Mouse (Mus musculus) neural tube, embryonic 14.5 days (tissue): ENCODE data around the gene Cbarp. TPM values are rescaled to one million over a fixed set of nuclear protein-coding genes. Genes with fewer than 3 reads are reported as not detected.

Experiments used
- ATAC-seq: fragments of 200-750 bp; cut with Nextera tagmentation; 2 replicates; pipeline ENCODE4 v1.8.0; 2017; ENCODE audit warnings: low read depth, mild to moderate bottlenecking, moderate TSS enrichment, moderate library complexity
- H3K27ac ChIP-seq: fragments of 300-500 bp; sonication (generic); 2 replicates; pipeline ENCODE4 v1.5.1; 2014; ENCODE audit warnings: low read depth, mild to moderate bottlenecking, control low read depth, low read length, moderate library complexity, mixed read lengths
- H3K27me3 ChIP-seq: fragments of 300-500 bp; sonication (generic); 2 replicates; pipeline ENCODE4 v1.6.1; 2014; ENCODE audit warnings: low read length; ENCODE audit not compliant: control insufficient read depth, insufficient read depth
- H3K36me3 ChIP-seq: fragments of 300-500 bp; sonication (generic); 2 replicates; pipeline ENCODE4 v1.6.1; 2014; ENCODE audit warnings: low read length, mixed read lengths; ENCODE audit not compliant: control insufficient read depth, insufficient read depth
- H3K4me1 ChIP-seq: fragments of 300-500 bp; sonication (generic); 2 replicates; pipeline ENCODE4 v1.6.1; 2014; ENCODE audit warnings: low read length; ENCODE audit not compliant: control insufficient read depth, insufficient read depth
- H3K4me2 ChIP-seq: fragments of 300-500 bp; sonication (generic); 2 replicates; pipeline ENCODE4 v1.6.1; 2014; ENCODE audit warnings: mild to moderate bottlenecking, low read depth, low read length, control low read depth
- H3K4me3 ChIP-seq: fragments of 300-500 bp; sonication (generic); 2 replicates; pipeline ENCODE4 v1.5.1; 2014; ENCODE audit warnings: low read depth, low read length, control low read depth, mixed read lengths
- H3K9ac ChIP-seq: fragments of 300-500 bp; sonication (generic); replicated peaks from 2 replicates; pipeline ENCODE4 v1.6.1; 2014; ENCODE audit warnings: low read depth, mild to moderate bottlenecking, control low read depth, low read length, mixed read lengths
- H3K9me3 ChIP-seq: fragments of 300-500 bp; sonication (generic); 2 replicates; pipeline ENCODE4 v1.6.1; 2016; ENCODE audit warnings: low read length; ENCODE audit not compliant: control insufficient read depth
- WGBS: fragments of 180-500 bp; shearing (Covaris S2); extraction: QIAGEN DNeasy Blood & Tissue Kit; methylation state at CpG from one replicate; pipeline ENCODE4 v1.1.7; 2014; 5-methylcytosine and 5-hydroxymethylcytosine counted together
- polyA plus RNA-seq: library from polyadenylated mRNA; unstranded; fragments of >200 nt; fragmentation: Nextera tagmentation; extraction: Ambion mirVana; gene quantifications from 2 replicates; pipeline ENCODE4 v1.2.1, GENCODE M21; 2014

Cbarp gene
- polyA plus RNA-seq, 1 experiment from 2014 or later = 101 TPM

DNA sequence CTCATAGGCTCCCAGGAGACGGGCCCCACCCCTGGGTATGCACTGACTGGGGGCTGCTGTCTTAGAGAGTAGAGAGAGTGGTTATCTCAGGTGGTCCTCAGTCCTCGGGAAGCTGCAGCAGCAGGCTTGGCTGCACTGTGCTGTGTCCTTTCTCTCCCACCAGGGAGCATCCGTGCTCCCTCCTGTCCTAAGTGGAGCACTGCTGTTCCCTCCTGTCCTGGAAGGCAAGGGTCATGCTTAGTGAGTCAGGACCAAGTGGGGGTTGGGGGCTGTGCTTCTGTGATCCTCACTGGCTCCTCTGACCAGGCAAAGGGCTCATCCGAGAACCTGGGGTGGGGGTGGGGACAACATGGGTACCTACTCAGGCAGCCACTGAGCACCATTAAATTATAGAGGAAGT lies 51.5 kb downstream of the Cbarp start:
- Histone ChIP-seq H3K27ac (no peak overlapping the region), H3K4me2 (no peak overlapping the region), H3K9ac (no peak overlapping the region), H3K4me3 (no peak overlapping the region), H3K27me3 (no peaks in the 10 kb centered on the region), H3K36me3 (0 out of 2 replicates have a peak, but pooled peaks cover 3% of the 10 kb centered on the region), H3K4me1 (no peaks in the 10 kb centered on the region), H3K9me3 (no peaks in the 10 kb centered on the region)
- ATAC-seq = no peak
- 52% methylated on average over 4 of the region's 4 CpGs for WGBS

DNA sequence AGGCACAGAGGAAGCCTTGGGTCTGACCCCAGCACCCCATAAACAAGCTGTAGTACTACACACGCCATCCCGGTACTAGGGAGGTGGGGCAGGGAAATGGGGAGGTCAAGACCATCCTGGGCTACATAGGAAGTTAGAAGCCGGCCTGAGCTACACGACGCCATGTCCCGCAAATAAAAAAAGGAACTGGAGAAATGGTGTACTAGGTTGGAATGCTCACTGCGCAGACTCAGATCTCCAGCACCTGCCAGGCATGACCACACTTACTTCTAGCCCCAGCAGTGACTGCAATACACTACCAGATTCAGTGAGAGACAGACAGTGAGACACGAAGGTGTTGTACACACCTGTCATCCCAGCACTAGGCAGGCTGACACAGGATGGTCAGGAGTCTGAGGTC lies 53.2 kb downstream of the Cbarp start:
- Histone ChIP-seq H3K4me3 (no peak overlapping the region), H3K27ac (no peak overlapping the region), H3K4me2 (no peak overlapping the region), H3K4me1 (no peaks in the 10 kb centered on the region), H3K27me3 (no peaks in the 10 kb centered on the region), H3K9ac (no peak overlapping the region), H3K36me3 (peaks cover 5% of the 10 kb centered on the region; the same call in 1 of the 2 replicates), H3K9me3 (no peaks in the 10 kb centered on the region)
- ATAC-seq = no peak
- 91% methylated on average over 8 of the region's 8 CpGs for WGBS

DNA sequence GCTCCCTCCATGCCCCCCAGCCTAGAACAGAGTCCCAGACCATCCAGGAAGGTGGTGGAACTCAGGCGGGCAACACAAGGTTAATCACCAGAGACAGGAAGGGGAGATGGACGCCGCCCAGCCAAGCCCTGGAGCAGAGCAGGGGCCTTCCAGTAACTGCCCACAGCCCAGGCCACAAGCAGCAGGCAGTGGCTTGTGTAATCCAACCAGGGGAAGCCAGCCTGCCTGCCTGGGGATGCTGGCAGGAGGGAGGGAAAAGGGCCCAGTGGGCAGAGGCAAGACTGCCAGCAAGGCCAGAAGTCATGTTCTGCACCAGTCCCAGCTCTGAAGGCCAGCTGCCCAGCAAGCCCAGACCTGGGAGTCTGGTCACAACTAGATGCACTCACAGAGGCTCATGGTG lies 53.8 kb downstream of the Cbarp start:
- H3K9ac ChIP-seq = no peak overlapping the region
- no peaks in the 10 kb centered on the region for H3K9me3 ChIP-seq
- 78% methylated on average over 3 of the region's 3 CpGs for WGBS
- no peak overlapping the region for H3K4me3 ChIP-seq
- H3K4me1 ChIP-seq = no peaks in the 10 kb centered on the region
- H3K4me2 ChIP-seq = no peak overlapping the region
- no peaks in the 10 kb centered on the region for H3K27me3 ChIP-seq
- peaks cover 11% of the 10 kb centered on the region for H3K36me3 ChIP-seq
- H3K27ac ChIP-seq = no peak overlapping the region
- ATAC-seq = no peak

DNA sequence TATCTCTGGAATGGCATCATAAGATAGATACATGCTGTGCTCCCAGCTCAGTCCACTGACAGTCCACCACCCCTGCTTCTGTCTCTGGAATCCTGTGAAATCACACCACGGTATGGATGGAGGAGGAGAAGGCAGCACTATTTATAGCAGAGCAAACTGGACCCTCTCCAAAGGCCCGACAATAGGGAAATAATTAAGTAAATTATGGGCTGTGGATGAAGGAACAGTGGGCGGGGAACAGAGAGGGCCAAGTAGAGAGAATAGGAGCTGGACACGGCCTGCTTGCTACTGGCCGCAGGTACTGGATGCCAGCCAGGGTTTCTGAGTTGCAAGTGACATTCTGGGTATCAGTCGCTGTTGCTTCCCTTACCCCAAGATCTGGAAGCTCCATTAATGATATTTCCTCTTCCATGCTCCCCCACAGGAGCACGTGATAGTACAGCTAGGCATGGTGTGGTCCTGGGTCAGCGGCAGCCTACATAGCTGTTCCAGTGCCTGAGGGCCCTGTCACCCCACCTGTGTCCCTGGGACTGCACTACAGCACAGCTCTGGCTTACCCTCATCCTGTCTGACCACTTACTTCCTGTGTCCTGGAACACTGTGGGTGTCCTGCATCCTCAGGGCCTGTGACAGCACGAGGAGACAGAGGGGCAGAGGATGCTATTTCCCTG lies 55.7 kb downstream of the Cbarp start:
- H3K4me3 ChIP-seq = no peak overlapping the region
- no peaks in the 10 kb centered on the region for H3K27me3 ChIP-seq
- no peaks in the 10 kb centered on the region for H3K9me3 ChIP-seq
- H3K27ac ChIP-seq = no peak overlapping the region
- 70% methylated on average over 9 of the region's 9 CpGs for WGBS
- peak; percentile 34; the same call in 1 of the 2 replicates for ATAC-seq
- H3K36me3 ChIP-seq = peaks cover 21% of the 10 kb centered on the region
- no peaks in the 10 kb centered on the region for H3K4me1 ChIP-seq
- H3K9ac ChIP-seq = no peak overlapping the region
- H3K4me2 ChIP-seq = no peak overlapping the region

DNA sequence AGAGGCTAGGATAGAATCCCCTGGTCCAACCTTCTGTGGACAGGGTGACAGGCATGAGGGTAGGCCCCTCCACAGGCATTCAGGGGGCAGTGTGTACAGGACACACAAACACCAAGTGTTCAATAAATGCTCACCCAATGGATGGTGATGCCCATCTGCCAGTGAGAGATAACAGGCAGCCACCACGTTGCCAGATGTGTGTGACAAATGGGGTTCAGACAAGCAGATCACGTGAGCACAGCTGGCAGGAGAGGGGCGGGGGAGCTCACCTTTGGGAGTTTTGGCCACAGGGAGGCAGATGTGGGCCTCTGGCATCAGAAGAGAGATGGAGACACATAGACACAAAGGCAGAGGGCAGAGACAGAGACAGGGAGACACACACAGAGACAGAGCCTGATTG lies 59.6 kb downstream of the Cbarp start:
- Histone ChIP-seq H3K27ac (no peak overlapping the region), H3K27me3 (no peaks in the 10 kb centered on the region), H3K4me1 (no peaks in the 10 kb centered on the region), H3K4me3 (no peak overlapping the region), H3K4me2 (no peak overlapping the region), H3K9me3 (no peaks in the 10 kb centered on the region), H3K36me3 (peaks cover 26% of the 10 kb centered on the region), H3K9ac (no peak overlapping the region)
- no peak for ATAC-seq
- 94% methylated on average over 3 of the region's 3 CpGs for WGBS

Other genes with a start within 250 kb of the Cbarp start
- gene Cfd, start 250.0 kb downstream of the Cbarp start, polyA plus RNA-seq = not detected in 2 replicates
- gene Med16, start 231.9 kb downstream of the Cbarp start, polyA plus RNA-seq = 33.2 and 38.7 TPM in 2 replicates
- gene Gm26602, start 230.0 kb downstream of the Cbarp start, polyA plus RNA-seq = 5.9 and 9.1 TPM in 2 replicates
- gene Kiss1r, start 223.9 kb downstream of the Cbarp start, polyA plus RNA-seq = 2.2 and 2.3 TPM in 2 replicates
- 253 and 265 TPM in 2 replicates for gene R3hdm4, start 219.6 kb downstream of the Cbarp start, polyA plus RNA-seq
- 3.3 and 5.1 TPM in 2 replicates for gene Arid3a, start 213.8 kb downstream of the Cbarp start, polyA plus RNA-seq
- 87.0 and 103 TPM in 2 replicates for gene Wdr18, start 180.7 kb downstream of the Cbarp start, polyA plus RNA-seq
- 0.43 and 0.61 TPM in 2 replicates for gene Grin3b, start 170.1 kb downstream of the Cbarp start, polyA plus RNA-seq
- 19.2 and 21.1 TPM in 2 replicates for gene Tmem259, start 156.5 kb downstream of the Cbarp start, polyA plus RNA-seq
- 9.9 and 40.0 TPM in 2 replicates for gene Cnn2, start 152.3 kb downstream of the Cbarp start, polyA plus RNA-seq
- gene Abca7, start 144.3 kb downstream of the Cbarp start, polyA plus RNA-seq = 4.3 and 6.7 TPM in 2 replicates
- 0.83 and 1.8 TPM in 2 replicates for gene Arhgap45, start 124.2 kb downstream of the Cbarp start, polyA plus RNA-seq
- 138 and 145 TPM in 2 replicates for gene Polr2e, start 101.0 kb downstream of the Cbarp start, polyA plus RNA-seq
- gene Gpx4, start 93.7 kb downstream of the Cbarp start, polyA plus RNA-seq = 512 and 546 TPM in 2 replicates
- gene Sbno2, start 35.3 kb downstream of the Cbarp start, polyA plus RNA-seq = 12.9 and 13.3 TPM in 2 replicates
- gene Stk11, start 25.0 kb downstream of the Cbarp start, polyA plus RNA-seq = 21.3 and 26.0 TPM in 2 replicates
- gene Atp5d, start 2.2 kb downstream of the Cbarp start, polyA plus RNA-seq = 472 and 519 TPM in 2 replicates
- gene Midn, start 7.4 kb upstream of the Cbarp start, polyA plus RNA-seq = 38.8 and 39.8 TPM in 2 replicates
- gene Cirbp, start 25.1 kb upstream of the Cbarp start, polyA plus RNA-seq = 249 and 286 TPM in 2 replicates
- gene 1600002K03Rik, start 32.1 kb upstream of the Cbarp start, polyA plus RNA-seq = 6.4 and 7.8 TPM in 2 replicates
- 24.0 and 25.9 TPM in 2 replicates for gene Efna2, start 38.6 kb upstream of the Cbarp start, polyA plus RNA-seq
- gene Mum1, start 85.6 kb upstream of the Cbarp start, polyA plus RNA-seq = 35.0 and 37.4 TPM in 2 replicates
- gene Ndufs7, start 108.3 kb upstream of the Cbarp start, polyA plus RNA-seq = 309 and 366 TPM in 2 replicates
- gene Gamt, start 120.2 kb upstream of the Cbarp start, polyA plus RNA-seq = 18.6 and 25.8 TPM in 2 replicates
- 37.5 and 39.8 TPM in 2 replicates for gene Dazap1, start 120.7 kb upstream of the Cbarp start, polyA plus RNA-seq
- 537 and 599 TPM in 2 replicates for gene Rps15, start 151.6 kb upstream of the Cbarp start, polyA plus RNA-seq
- 169 and 231 TPM in 2 replicates for gene Apc2, start 155.1 kb upstream of the Cbarp start, polyA plus RNA-seq
- gene 2310011J03Rik, start 179.7 kb upstream of the Cbarp start, polyA plus RNA-seq = 21.3 and 23.8 TPM in 2 replicates
- gene Pcsk4, start 188.7 kb upstream of the Cbarp start, polyA plus RNA-seq = 4.9 and 5.1 TPM in 2 replicates
- gene Reep6, start 189.1 kb upstream of the Cbarp start, polyA plus RNA-seq = 3.9 and 5.4 TPM in 2 replicates
- 0.09 and 2.5 TPM in 2 replicates for gene Adamtsl5, start 207.6 kb upstream of the Cbarp start, polyA plus RNA-seq
- 2.4 and 3.4 TPM in 2 replicates for gene Plk5, start 215.6 kb upstream of the Cbarp start, polyA plus RNA-seq
- 11.5 and 12.2 TPM in 2 replicates for gene Mex3d, start 246.8 kb upstream of the Cbarp start, polyA plus RNA-seq